Mouse (Mus musculus) adrenal gland, adult 8-10 months (tissue): ENCODE measurements around the gene Golga5. TPM values are rescaled to one million over a fixed set of nuclear protein-coding genes. Genes with fewer than 3 reads are reported as not detected.

Source experiments
- DNase-seq: peaks from one replicate; pipeline ENCODE4 v3.0.0; 2022
- total RNA-seq, 4 experiments: library from RNA; stranded (reverse); gene quantifications; 2 replicates each; pipeline ENCODE4 v1.2.4; 2022

Gene Golga5
- 10 to 100 TPM; 37.1 to 48.4 (median 40.7) TPM for total RNA-seq

- peak; percentile 97 for DNase-seq
Observed at GRCm38 (mm10) chr12:102468894-102469764, at the start of gene Golga5. Gene Golga5 (plus strand): TSS chr12:102469135.

GRCm38 (mm10) chr12:102419544-102419943 lies 49.4 kb upstream of the Golga5 start:
- no peak for DNase-seq

- no peak for DNase-seq
Observed at GRCm38 (mm10) chr12:102420168-102420890, 48.6 kb upstream of the Golga5 start.

GRCm38 (mm10) chr12:102422065-102422464 lies 46.9 kb upstream of the Golga5 start:
- DNase-seq: no peak

- no peak for DNase-seq
Observed at GRCm38 (mm10) chr12:102422623-102423320, 46.2 kb upstream of the Golga5 start.

- DNase-seq: no peak
Observed at GRCm38 (mm10) chr12:102423625-102424024, 45.3 kb upstream of the Golga5 start.

GRCm38 (mm10) chr12:102424456-102424855 lies 44.5 kb upstream of the Golga5 start:
- no peak for DNase-seq

GRCm38 (mm10) chr12:102425048-102425578 lies 43.8 kb upstream of the Golga5 start:
- DNase-seq: no peak

GRCm38 (mm10) chr12:102426285-102426684 lies 42.6 kb upstream of the Golga5 start:
- DNase-seq: peak; percentile 71

- DNase-seq: no peak
Observed at GRCm38 (mm10) chr12:102429656-102430055, 39.3 kb upstream of the Golga5 start.

GRCm38 (mm10) chr12:102430228-102430627 lies 38.7 kb upstream of the Golga5 start:
- no peak for DNase-seq

- peak; percentile 67 for DNase-seq
Observed at GRCm38 (mm10) chr12:102432238-102432637, 36.7 kb upstream of the Golga5 start.

GRCm38 (mm10) chr12:102434107-102434506 lies 34.8 kb upstream of the Golga5 start:
- DNase-seq: no peak

- DNase-seq: no peak
Observed at GRCm38 (mm10) chr12:102436939-102437526, 31.9 kb upstream of the Golga5 start.

GRCm38 (mm10) chr12:102437952-102438351 lies 31.0 kb upstream of the Golga5 start:
- no peak for DNase-seq

GRCm38 (mm10) chr12:102438983-102439631 lies 29.8 kb upstream of the Golga5 start:
- DNase-seq: no peak

- DNase-seq: peak; percentile 97
Observed at GRCm38 (mm10) chr12:102439632-102440023, 29.3 kb upstream of the Golga5 start, which contains the start of gene Lgmn. Gene Lgmn (minus strand): TSS chr12:102439813.

- DNase-seq: no peak
Observed at GRCm38 (mm10) chr12:102440551-102440950, 28.4 kb upstream of the Golga5 start.

GRCm38 (mm10) chr12:102441141-102441540 lies 27.8 kb upstream of the Golga5 start:
- no peak for DNase-seq

GRCm38 (mm10) chr12:102442639-102443038 lies 26.3 kb upstream of the Golga5 start:
- no peak for DNase-seq

GRCm38 (mm10) chr12:102443676-102444075 lies 25.3 kb upstream of the Golga5 start:
- DNase-seq: no peak

GRCm38 (mm10) chr12:102445436-102445835 lies 23.5 kb upstream of the Golga5 start:
- DNase-seq: no peak
